Mouse (Mus musculus) right cerebral cortex, postnatal 10 days (tissue): ENCODE results near the gene Gm21698.
"Not testable (repeated sequence)": the region's sequence is repeated elsewhere in the genome, so short reads cannot be mapped to it uniquely, and the experiment has no call there.

Experiments
- DNase-seq, 2 experiments: peaks; one replicate each; pipeline ENCODE4 v3.0.0; 2021; ENCODE audit warnings: low spot score in 2 of 2

Gm21698 gene

DNA sequence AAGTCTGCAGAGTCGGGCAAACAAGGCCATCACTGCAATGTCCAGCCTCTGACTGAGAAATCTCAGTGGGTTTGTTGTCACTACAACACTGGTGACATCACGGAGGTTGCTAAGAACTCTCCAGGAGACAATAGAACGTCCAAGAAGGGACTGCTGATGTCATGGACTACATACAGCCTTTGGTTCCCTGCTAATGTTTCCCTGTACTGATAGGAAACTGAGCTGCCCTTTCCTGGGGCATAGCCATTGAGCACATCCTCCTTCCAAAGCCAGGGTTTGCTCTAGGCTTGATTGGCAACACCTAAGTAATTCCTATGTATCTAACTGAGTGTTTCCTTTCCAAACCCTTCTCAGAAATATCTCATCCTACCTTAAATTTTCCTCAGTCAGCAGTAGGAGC lies at the start of gene Gm21698:
TSS of gene Gm21698 (minus strand) at position 101 of the 400 bp plus-strand sequence.
- not testable (repeated sequence) for DNase-seq

DNA sequence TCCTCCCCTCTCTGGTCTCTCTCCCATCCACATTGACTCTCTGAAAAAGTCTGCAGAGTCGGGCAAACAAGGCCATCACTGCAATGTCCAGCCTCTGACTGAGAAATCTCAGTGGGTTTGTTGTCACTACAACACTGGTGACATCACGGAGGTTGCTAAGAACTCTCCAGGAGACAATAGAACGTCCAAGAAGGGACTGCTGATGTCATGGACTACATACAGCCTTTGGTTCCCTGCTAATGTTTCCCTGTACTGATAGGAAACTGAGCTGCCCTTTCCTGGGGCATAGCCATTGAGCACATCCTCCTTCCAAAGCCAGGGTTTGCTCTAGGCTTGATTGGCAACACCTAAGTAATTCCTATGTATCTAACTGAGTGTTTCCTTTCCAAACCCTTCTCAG lies 34.4 kb upstream of the Gm21698 start, which contains the start of gene Gm5862:
TSS of gene Gm5862 (minus strand) at position 101 of the 400 bp plus-strand sequence.
- not testable (repeated sequence) for DNase-seq

DNA sequence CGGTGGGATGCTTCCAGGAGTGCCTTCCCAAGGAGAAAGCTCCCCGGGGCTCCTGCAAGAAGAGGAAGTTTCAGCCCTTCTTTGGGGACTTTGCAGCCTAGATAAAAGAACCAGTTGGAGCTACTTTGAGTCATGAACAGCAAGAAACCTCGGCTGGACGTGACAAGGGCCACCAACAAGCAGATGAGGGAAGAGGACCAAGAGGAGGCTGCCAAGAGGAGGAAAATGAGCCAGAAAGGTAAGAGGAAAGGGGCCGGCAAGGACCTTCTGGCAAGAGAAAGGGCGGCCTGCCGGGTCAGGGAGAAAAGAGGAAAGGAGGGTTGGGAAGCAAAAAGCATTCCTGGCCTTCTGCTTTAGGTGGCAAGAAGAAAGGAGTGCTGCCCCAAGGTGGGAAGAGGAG lies 19.2 kb upstream of the Gm21698 start:
- not testable (repeated sequence) for DNase-seq

DNA sequence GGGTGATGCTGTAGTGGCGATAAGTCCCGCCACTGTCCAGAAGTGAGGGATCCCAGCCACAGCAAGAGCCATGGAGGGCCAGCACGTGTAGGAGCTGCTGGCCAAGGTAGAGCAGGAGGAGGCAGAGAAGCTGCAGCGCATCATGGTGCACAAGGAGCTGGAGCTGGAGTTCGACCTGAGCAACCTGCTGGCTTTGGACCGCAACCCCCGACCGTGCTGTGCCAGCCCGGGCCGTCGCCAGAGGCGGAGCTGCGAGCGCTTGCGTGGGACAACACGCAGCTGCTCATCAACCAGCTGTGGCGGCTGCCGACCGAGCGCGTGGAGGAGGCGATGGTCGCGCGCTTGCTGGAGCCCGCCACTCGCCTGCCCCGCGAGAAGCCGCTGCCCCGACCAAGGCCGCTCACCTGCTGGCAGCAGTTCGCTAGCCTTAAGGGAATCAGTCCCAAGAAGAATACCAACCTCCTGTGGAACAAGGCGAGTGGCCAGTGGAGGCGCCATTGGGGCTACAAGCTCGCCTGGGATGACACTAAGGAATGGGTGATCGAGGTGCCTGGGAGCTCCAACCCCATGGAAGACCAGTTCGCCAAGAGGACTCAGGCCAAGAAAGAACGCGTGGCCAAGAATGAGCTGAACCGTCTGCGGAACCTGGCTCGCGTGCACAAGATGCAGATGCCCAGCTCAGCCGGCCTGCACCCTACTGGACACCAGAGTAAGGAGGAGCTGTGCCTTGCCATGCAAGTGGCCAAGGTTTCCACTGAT lies 18.7 kb upstream of the Gm21698 start:
- DNase-seq: peak; percentile 28 to 41

DNA sequence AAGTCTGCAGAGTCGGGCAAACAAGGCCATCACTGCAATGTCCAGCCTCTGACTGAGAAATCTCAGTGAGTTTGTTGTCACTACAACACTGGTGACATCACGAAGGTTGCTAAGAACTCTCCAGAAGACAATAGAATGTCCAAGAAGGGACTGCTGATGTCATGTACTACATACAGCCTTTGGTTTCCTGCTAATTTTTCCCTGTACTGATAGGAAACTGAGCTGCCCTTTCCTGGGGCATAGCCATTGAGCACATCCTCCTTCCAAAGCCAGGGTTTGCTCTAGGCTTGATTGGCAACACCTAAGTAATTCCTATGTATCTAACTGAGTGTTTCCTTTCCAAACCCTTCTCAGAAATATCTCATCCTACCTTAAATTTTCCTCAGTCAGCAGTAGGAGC lies 16.2 kb upstream of the Gm21698 start, which contains the start of gene Gm1979:
TSS of gene Gm1979 (minus strand) at position 101 of the 400 bp plus-strand sequence.
- DNase-seq: not testable (repeated sequence)

DNA sequence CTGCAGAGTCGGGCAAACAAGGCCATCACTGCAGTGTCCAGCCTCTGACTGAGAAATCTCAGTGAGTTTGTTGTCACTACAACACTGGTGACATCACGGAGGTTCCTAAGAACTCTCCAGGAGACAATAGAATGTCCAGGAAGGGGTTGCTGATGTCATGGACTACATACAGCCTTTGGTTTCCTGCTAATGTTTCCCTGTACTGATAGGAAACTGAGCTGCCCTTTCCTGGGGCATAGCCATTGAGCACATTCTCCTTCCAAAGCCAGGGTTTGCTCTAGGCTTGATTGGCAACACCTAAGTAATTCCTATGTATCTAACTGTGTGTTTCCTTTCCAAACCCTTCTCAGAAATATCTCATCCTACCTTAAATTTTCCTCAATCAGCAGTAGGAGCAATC lies 15.9 kb downstream of the Gm21698 start, which contains the start of gene Gm21680:
TSS of gene Gm21680 (minus strand) at position 101 of the 400 bp plus-strand sequence.
- DNase-seq: not testable (repeated sequence)

DNA sequence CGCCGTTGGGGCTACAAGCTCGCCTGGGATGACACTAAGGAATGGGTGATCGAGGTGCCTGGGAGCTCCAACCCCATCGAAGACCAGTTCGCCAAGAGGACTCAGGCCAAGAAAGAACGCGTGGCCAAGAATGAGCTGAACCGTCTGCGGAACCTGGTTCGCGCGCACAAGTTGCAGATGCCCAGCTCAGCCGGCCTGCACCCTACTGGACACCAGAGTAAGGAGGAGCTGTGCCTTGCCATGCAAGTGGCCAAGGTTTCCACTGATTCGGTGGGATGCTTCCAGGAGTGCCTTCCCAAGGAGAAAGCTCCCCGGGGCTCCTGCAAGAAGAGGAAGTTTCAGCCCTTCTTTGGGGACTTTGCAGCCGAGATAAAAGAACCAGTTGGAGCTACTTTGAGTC lies 31.4 kb downstream of the Gm21698 start:
- not testable (repeated sequence) for DNase-seq

DNA sequence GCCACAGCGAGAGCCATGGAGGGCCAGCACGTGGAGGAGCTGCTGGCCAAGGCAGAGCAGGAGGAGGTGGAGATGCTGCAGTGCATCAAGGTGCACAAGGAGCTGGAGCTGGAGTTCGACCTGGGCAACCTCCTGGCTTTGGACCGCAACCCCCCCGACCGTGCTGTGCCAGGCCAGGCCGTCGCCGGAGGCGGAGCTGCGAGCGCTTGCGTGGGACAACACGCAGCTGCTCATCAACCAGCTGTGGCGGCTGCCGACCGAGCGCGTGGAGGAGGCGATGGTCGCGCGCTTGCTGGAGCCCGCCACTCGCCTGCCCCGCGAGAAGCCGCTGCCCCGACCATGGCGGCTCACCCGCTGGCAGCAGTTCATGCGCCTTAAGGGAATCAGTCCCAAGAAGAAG lies 31.8 kb downstream of the Gm21698 start:
- DNase-seq: peak in 1 of 2 experiments; percentile 21

DNA sequence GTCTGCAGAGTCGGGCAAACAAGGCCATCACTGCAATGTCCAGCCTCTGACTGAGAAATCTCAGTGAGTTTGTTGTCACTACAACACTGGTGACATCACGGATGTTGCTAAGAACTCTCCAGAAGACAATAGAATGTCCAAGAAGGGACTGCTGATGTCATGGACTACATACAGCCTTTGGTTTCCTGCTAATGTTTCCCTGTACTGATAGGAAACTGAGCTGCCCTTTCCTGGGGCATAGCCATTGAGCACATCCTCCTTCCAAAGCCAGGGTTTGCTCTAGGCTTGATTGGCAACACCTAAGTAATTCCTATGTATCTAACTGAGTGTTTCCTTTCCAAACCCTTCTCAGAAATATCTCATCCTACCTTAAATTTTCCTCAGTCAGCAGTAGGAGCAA lies 34.1 kb downstream of the Gm21698 start, which contains the start of gene Gm21671:
TSS of gene Gm21671 (minus strand) at position 101 of the 400 bp plus-strand sequence.
- not testable (repeated sequence) for DNase-seq

DNA sequence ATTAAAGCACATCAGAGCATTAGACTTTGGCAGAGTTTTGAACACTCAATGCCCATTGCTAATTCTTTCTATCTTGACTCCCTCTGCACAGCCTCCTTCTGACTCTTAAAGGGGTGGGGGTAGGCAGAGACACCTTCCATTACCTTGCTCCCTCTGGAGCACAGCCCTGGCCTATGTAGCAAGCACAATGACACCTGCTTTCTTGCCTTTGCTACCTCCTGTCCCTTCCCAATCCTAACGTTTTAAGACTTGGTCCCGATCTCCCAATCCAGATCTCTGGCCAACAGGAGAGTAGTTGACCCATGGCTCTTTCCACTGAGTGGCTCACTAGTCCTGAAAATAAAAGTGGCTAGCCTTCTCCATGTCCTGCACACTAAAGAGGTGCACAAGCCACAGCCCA lies 43.1 kb downstream of the Gm21698 start:
- not testable (repeated sequence) for DNase-seq

DNA sequence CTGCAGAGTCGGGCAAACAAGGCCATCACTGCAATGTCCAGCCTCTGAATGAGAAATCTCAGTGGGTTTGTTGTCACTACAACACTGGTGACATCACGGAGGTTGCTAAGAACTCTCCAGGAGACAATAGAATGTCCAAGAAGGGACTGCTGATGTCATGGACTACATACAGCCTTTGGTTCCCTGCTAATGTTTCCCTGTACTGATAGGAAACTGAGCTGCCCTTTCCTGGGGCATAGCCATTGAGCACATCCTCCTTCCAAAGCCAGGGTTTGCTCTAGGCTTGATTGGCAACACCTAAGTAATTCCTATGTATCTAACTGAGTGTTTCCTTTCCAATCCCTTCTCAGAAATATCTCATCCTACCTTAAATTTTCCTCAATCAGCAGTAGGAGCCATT lies 46.2 kb downstream of the Gm21698 start, which contains the start of gene Gm21663:
TSS of gene Gm21663 (minus strand) at position 101 of the 400 bp plus-strand sequence.
- DNase-seq: not testable (repeated sequence)
